Mouse (Mus musculus): ENCODE measurements around the gene N6amt1.

DNA sequence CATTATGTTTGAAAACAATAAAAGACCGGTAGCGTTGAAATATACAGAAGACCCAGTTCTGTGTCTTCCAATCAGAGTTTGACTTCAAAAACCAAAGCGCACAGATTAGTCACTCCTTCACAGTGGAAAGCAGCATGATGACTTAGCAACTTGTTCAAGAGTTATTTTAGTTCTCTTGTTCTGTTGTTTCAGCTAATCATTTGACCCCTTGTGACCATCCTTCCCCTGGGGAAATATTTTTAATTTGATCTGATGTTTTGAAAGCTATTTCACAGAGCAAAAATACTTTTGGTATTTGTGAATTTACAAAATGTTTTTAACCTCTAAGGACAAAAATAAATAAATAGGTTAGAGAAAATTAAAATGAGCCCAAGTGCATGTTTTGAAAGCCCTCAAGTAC is 19.2 kb upstream of the N6amt1 start:
- TF ChIP-seq FLI1 (IDR thresholded peaks at IDR 0.05; ENCODE audit: low read length) (no peak), GATA1 (IDR thresholded peaks at IDR 0.05; ENCODE audit: borderline replicate concordance, low read length) (no peak)

Data from megakaryocyte, embryonic 14.5 days (primary cell).